Mouse (Mus musculus) embryonic fibroblast, embryonic 13.5 days (primary cell): Measurements from ENCODE around the gene Cuzd1.

Experiments used
- CTCF ChIP-seq: IDR thresholded peaks from 2 replicates; pipeline ENCODE4 v1.5.1; 2011; ENCODE audit warnings: mild to moderate bottlenecking, control low read depth, low read length, moderate library complexity, borderline replicate concordance; ENCODE audit not compliant: insufficient read depth
- POLR2A ChIP-seq: IDR thresholded peaks from 2 replicates; pipeline ENCODE4 v1.6.1; 2011; ENCODE audit warnings: low read depth, mild to moderate bottlenecking, control low read depth, low read length, moderate library complexity

DNA sequence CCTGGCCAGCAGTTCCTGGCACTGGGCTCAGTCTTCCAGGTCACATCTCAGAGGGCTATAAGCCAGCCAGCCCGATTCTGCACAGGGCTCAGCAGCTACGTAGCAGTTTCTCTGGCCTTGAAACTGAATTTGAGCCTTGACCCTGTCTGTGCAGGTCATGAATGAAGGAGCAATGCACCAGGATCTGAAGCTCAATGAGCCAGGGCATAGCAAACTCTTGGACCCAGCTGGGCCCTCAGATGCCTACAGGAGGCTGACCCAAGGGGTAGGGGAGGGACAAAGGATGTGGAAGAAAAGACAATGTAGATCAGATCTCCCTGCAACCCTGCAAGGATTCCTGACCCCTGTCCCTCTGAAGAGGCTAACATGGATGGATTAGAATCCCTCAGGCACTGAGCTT, at the start of gene Cuzd1:
- TF ChIP-seq CTCF (no peak), POLR2A (no peak)
